Mouse (Mus musculus) olfactory bulb, adult 2 months (tissue): ENCODE results near the gene Tmem100.

ENCODE experiments used
- CTCF ChIP-seq: fragments of 200-500 bp; IDR thresholded peaks from 2 replicates; pipeline ENCODE4 v1.5.1; 2012; ENCODE audit warnings: low read depth, mild to moderate bottlenecking, low read length, moderate library complexity; ENCODE audit not compliant: insufficient read depth
- POLR2A ChIP-seq: fragments of 200-500 bp; IDR thresholded peaks from 2 replicates; pipeline ENCODE4 v1.6.1; 2012; ENCODE audit warnings: mild to moderate bottlenecking, low read depth, low read length, moderate library complexity; ENCODE audit not compliant: insufficient read depth

DNA sequence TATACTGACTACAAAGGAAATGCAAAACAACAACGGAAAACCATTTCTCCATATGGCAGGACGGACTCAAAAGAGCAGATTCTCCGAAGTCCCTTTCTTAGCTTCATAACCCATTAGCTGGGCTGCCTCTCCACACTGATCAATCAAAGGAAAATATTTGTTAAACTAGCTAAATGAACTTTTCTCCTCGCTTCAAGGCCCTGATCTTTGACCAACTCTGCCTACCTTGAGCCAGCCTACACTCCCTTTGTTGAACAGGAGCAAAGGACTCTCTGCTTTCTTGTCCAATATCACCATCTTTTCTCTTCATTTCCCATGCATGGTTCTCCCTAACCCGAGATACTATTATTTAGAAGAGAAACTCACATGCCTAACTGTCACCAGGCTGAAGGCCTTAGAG, 34.6 kb upstream of the Tmem100 start:
- TF ChIP-seq POLR2A (no peak), CTCF (no peak)
